Mouse (Mus musculus) liver, embryonic 14.5 days (tissue): Measurements from ENCODE around the gene Vwa3b.

Experiments
- CTCF ChIP-seq: IDR thresholded peaks from 2 replicates; pipeline ENCODE4 v1.5.1; 2016; ENCODE audit warnings: antibody characterized with exemption, low read depth, control low read depth
- EP300 ChIP-seq: IDR thresholded peaks from 2 replicates; pipeline ENCODE4 v1.6.1; 2016; ENCODE audit warnings: antibody characterized with exemption, low read depth

DNA sequence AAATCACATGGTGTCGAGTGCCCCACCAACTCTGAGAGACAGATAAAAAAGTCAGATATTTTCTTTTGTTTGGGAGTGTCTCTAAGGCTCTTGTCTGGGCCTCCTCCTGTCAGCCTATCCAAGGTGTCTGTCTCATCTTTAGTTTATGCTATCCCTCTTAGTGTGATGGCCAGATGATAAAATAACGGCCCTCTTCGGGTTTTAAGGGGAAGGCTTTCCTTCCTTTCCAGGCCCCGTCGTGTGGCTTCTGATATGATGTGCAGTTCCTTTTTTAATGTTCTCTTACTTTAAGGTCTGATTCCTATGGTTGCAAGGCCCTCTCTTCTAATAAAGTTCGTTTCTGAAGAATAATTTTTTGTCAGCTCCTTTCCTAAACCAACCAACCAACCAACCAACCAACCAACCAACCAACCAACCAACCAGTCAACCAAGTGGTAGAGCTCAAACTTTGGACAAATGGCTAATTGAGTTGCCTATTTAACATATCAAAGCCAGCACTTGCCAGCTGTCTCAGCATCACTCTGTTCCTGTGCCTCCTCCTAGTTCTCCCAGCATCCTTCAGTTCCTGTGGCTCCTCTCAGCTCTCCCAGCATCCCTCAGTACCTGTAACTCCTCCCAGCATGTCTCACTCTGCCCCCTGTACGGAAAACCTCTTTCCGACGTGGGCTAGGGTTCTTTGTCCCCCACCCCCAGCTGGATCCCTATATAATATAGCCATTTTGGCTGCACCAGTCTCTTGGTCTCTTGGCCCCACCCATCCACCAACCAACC lies 44.0 kb upstream of the Vwa3b start:
- TF ChIP-seq EP300 (no peak), CTCF (no peak)
